Mouse (Mus musculus): Measurements from ENCODE around the gene Ccrl2.

DNA sequence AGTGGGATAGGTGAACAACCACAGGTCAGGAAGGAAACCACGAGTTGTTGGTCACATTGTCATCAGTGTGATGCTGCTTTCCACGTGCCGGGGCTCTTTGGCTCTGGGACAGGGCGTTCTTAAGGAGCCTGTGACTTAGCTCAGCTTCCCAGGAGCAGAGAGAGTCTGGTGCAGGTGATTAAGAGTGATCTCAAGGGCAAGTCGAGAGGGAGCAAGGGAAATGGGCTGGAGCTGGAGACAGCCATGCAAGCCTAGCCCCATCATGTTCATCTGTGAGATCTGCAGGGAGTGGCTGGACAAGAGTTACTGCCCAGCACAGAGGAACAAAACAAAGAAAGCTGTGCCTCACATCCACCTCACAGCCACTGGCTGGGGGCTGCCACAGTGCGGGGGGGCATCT lies 40.2 kb upstream of the Ccrl2 start:
- TF ChIP-seq POLR2A (IDR thresholded peaks at IDR 0.05; ENCODE audit: low read depth, low read length) (no peak), CTCF (IDR thresholded peaks at IDR 0.05; ENCODE audit: extremely low read depth, insufficient read length, insufficient replicate concordance, low read depth, low read length) (no peak)

Measured in small intestine, adult 2 months (tissue).